Mouse (Mus musculus) ovary, postnatal 36 days (tissue): ENCODE measurements around the gene Pcdh17.

Experiments used
- DNase-seq: peaks from one replicate; pipeline ENCODE4 v3.0.0; 2022; ENCODE audit warnings: low spot score, mixed read lengths

Pcdh17 gene

DNA sequence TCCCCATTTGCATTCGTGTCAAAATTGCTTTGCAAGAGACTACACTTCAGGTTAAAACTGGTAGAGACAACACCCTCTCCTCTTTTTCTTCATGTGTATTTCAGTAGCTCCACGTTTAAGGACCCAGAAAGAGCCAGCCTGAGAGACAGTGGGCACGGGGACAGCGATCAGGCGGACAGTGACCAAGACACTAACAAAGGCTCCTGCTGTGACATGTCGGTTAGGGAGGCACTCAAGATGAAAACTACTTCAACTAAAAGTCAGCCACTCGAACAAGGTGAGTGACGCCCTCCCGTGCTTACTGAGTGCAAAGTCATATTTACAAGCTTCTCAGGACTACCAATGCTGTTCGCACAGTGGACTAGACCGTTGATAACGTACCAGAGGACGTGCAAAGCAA lies 34.0 kb downstream of the Pcdh17 start:
- DNase-seq, result no peak

DNA sequence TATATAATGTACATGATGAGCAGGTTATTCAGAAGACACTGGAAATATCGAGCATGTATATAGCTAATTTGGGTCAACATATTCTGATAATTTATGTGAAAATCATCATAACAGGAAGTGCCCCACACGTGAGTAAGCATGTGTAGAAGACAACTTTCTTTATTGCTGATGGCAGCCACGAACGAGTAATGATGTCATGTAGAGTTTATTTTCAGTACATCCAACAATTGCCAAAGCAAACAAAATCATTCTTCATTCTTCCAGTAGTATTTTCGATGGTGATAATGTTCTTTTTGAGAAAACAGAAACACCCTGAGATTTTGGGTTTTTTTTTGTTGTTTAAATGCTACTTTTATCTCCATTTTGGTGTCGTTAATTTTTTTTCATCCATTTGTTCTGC lies 37.2 kb downstream of the Pcdh17 start:
- no peak for DNase-seq

DNA sequence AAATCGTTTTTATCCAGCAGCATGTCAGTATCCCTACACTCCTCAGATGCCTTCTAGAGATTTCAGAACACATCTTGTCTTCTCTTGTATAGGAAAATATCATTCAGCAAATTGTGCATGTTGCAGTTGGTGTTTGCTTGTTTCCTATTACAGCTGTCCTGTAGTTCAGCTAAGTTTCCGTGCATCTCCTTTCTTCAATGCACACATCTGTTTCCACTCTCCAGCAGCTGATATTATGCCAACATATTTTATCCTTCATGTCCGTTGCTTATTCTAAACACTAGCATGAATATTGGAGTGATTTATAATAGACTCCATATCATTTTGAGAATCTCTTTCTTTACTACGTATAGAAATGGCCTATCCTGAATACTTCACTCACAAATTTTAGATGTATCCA lies 41.0 kb downstream of the Pcdh17 start:
- no peak for DNase-seq

DNA sequence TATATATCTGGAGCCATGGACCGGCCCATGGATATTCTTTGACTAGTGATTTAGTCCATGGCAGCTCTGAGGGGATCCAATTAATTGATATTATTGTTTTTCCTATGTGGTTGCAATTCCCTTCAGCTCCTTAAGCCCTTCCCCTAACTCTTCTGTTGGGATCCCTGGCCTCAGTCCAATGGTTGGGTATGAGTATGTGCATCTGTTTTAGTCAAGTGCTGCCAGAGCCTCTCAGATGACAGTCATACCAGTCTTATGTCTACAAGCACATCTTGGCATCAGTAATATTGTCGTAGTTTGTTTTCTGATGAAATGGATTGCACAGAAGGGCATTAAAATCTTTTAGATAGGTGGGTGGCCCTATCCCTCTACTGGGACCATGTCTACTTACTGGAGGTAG lies 67.6 kb downstream of the Pcdh17 start:
- DNase-seq, result no peak

DNA sequence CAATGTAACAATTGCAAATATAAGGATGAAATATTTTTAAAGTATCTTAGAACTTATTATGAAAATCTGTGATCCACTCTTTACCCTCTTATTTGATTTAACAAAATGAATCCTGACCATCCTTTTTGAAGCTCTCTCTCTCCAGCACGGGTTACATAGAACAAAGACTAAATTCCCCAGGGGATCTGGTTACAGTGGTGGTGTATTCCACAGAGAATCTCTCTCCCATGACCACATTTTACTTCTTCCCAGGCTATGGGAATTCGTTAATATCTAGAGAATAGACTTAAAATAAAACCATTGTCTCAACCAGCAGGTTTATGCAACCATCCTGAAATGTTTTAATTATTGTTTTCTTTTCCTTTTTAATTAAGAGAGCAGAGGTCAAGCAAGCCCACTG lies 89.0 kb downstream of the Pcdh17 start:
- DNase-seq, result no peak

DNA sequence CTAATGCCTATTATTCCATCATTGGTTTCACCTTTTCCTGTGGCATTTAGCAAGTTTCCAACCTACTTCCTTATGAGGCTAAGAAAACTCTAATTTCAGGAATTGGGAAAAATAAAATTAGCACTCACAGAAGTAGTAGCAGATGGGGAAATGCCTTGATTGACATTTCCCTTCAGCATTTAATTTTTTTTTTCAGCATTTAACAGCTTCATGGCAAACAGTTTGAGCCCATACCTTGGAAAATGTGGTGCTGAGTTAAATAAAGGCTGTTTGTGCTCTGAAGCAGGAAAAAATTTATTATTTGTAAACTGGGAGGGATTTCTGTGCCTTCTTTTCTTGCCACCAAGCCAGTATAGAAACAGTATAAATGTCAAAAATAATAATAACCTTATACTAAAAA lies 91.9 kb downstream of the Pcdh17 start:
- DNase-seq, result no peak

DNA sequence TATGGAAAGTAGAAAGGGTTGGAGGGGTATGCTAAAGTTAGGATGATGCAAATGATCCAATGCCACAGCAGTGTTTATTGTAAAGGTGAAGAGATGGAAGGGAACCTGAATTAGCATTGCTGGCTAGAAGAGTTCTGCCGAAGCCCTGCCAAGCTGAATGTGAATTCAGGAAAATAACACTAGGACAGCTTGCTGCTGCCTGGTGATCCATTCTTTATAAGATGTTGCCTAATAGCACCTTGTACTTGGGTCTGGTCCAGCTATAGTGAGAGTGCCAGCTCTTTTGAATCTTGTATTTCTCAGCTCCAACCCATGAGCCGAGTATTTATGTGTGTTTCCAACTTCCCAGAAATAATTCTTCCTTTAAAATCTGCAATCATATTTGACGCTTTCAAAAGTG lies 98.5 kb downstream of the Pcdh17 start:
- no peak for DNase-seq

DNA sequence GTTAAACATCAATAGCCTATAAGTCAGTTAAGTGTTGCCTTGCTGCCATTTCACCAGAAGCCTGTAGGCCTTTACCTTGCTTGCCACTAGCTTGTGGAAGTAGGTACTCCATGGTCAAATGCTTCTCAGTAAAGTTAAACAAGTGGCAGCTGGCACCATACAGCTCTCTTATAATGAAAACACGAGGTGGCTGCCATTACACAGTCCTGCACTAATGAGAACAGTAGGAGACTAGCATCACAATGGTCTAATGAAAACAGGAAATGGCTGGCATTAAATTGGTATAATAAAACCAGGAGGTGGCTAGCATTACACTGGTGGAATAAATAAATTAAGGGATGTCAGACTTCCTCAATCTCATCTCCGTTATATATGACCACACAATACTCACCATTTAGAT lies 102.6 kb downstream of the Pcdh17 start:
- no peak for DNase-seq

DNA sequence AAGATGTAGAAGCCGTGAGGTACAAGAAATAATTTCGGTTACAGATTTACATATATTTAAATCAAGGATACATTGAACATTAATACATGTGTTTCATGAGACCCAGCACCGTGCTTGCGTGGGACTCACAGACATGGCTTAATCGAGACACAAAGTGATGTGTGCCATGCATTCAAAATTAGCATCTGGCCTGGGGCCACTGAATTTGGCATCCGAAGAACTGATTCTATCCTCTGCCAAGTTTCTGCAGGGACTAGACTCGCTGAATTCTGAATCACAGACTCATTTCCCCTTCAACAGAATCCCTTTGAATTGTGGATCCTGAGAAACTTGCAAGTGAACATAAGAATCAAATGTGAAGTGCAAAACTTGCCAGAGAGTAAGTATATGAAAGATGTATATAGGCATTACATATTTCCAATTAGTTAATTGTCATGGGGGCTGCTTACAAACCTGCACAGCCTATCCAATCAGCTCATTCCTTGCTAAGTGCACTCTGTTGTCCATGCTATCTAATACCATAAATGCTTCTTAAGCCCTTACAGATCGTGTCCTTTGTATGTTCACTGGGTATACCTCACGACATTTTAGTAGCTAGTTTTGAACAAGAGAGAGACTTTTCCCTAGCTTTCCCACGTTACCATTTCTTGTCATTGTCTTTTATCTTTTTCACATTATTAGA lies 104.3 kb downstream of the Pcdh17 start:
- no peak for DNase-seq

DNA sequence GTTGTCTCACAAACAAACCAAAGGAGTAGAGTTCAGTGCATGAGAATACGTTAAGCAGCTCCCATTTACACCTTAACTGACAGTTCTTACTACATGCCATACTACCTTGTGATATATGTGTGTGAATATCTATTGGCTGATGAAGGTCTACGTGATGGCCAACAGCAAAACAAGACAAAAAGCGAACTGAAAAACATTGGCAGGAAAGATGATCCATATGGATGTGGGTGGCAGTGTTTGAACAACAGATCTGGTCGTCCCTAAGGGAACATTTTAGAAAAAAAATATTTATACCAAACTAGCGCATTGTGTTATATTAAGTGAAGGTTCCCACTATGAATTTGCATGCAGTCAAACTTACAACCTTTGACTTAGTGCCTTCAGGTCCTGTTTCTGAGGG lies 108.2 kb downstream of the Pcdh17 start:
- no peak for DNase-seq

DNA sequence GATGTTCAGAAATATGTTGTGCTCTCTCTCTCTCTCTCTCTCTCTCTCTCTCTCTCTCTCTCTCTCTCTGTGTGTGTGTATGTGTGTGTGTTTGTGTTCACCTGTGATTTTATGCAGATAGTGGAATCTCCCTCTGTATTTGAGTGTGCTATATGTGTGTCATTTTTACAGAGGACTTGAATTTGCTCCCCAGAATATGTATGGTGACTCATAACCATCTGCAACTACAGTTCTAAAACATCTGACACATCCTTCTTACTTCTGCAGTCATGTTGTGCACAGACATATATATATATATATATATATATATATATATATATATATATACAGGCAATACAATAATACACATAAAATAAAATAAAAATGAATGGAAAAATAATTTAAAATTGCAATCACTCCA lies 127.7 kb downstream of the Pcdh17 start:
- no peak for DNase-seq
